Mouse (Mus musculus) gastrocnemius, postnatal 4 days (tissue): ENCODE measurements around the gene Cul5. TPM values are rescaled to one million over a fixed set of nuclear protein-coding genes. Genes with fewer than 3 reads are reported as not detected.

Source experiments
- DNase-seq, 2 experiments: peaks; one replicate each; pipeline ENCODE4 v3.0.0; 2021 to 2022; ENCODE audit warnings: low spot score in 2 of 2, mixed read lengths in 2 of 2
- long read RNA-seq, 2 experiments: library from polyadenylated mRNA; stranded (forward); transcript quantifications; one replicate each; pipeline ENCODE4 v2.0.0; 2021
- total RNA-seq, 2 experiments: library from RNA; stranded (reverse); gene quantifications; 2 replicates each; pipeline ENCODE4 v1.2.3; 2021

Gene Cul5
- 10 to 100 TPM; 43.7 to 46.1 TPM for total RNA-seq
- long read RNA-seq, experiment 1, full-length matches to known transcripts: 30 of 38 reads
- long read RNA-seq, experiment 1, partial matches to known transcripts: 1 of 38 reads
- long read RNA-seq, experiment 1, other reads (novel, unspliced or antisense): 7 of 38 reads
- long read RNA-seq, experiment 2, transcript Cul5-201 (19 exons, 3,585 nt): major isoform, 25 of 38 reads
- long read RNA-seq, experiment 2, partial matches to known transcripts: 1 of 38 reads
- long read RNA-seq, experiment 2, other reads (novel, unspliced or antisense): 12 of 38 reads

DNA sequence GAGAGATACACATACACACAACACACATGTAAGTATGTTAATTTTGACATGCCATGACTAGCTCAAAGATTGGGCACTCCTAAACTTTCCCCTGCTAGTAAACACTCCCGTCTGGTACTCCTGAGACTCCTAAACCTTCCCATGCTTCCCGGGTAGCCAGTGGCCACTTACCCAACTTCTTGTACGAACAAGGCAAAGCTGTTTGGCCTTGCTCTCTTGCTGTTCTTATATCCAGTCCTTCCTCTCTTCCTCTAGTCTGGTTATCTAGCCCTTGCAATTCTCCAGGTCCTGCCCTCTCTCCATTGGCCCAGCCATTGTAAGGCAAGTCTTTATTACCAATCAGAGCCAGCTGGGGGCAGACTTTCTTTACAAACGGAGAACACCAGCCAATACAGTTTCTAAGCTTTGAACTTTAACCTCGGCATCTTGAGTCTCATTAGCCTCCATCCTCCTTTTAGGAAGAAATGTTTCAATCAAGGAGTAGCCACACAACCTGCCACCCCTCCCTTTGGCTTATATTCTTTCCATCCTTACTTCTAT lies at the start of gene Cul5:
TSS of gene Cul5 (minus strand) at position 335 of the 540 bp plus-strand sequence.
- peak in 1 of 2 experiments; percentile 15 for DNase-seq

DNA sequence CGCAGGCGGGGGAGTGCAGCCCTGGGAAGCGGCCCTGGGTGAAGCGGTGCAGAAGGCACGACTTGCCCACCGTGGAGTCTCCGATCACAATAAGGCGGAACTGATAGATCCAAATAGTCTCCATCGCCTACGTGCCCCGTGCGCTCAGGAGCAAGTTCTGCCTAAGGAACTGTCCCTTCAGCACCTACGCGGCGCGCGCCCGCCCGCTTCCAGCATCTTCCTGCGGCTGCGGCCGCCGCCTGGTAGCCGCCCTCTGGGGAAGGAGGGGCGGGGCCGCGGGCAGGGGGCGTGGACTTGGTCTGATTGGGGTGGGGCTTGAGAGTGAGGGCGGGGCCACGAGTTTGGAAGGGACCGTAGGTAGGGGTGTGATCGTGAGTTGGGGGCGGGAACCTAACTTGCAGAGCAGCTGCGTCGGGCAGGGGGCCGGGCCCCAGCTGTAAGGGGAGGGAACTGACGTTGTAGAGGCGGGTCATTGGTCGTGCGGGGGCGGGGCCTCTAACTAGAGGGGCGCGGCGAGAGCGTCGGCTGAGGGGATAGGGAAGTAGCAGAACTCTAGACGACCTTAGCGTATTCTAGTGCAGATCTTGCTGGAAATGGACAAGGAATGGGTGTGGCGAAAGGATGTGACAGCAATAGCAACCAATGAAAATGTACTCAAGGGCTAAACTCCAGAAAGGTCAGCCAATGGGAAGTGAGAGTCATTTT lies 36.3 kb upstream of the Cul5 start, which contains the start of gene Rab39:
TSS of gene Rab39 (minus strand) at position 241 of the 705 bp plus-strand sequence.
- DNase-seq: peak; percentile 50 to 82

DNA sequence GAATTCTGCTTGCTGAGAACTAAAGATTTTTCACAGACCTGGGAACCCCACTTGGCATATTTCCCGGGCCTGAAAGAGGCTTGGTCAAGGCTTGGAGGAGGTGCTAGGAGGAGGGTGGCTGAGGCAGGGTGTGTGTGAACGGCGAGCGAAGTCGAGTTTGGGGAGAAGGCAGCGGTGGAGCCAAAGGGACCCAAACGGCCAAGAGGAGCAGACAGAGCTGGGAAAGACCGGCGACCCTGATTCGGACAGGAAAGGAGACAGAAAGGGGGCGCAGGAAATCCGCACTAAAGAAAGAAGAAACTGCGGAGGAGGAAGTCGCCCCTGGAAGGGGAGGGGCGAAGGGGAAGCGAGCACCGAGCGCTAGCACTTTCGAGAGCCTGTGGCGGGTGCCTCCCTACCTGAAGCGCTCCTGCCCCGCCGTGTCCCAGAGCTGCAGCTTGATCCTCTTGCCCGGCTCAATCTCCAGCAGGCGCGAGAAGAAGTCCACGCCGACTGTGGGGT lies 35.7 kb upstream of the Cul5 start:
- DNase-seq: peak in 1 of 2 experiments; percentile 9

DNA sequence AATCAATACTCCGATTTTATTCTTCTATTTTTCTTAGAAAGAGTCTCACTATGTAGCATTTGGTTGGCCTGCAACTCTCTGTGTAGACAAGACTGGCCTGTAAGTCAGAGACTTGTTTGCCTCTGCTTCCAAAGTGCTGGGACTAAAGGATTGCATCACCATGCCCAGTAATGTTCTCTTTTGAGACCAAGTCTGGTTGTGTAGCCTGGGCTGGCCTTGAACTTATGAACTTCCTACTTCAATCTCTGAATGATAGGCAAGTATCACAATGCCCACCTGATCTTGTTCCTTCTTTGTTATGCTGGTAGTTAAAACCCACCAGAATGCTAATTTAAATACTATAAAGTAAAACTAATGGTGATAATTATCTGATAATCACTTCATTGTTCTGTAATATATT lies 33.2 kb upstream of the Cul5 start:
- no peak for DNase-seq

DNA sequence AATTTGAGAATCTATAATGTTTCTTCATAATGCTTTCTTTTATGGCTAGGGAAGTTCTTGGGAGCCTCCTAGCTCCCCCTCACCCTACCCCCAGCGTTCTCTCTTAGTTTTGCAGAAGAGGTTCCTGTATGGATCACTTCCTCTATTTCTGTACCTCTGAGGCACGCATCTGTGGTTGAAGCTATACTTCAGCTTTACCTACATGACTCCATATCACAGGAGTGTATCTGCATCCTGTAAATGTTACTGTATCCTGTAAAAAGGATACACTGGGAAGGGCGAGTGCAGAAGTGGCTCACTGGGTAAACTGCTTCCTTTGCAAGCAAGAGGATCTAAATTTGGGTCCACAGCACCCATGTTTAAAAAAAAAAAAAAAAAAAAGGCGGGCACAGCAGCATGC lies 30.7 kb upstream of the Cul5 start:
- DNase-seq: no peak

DNA sequence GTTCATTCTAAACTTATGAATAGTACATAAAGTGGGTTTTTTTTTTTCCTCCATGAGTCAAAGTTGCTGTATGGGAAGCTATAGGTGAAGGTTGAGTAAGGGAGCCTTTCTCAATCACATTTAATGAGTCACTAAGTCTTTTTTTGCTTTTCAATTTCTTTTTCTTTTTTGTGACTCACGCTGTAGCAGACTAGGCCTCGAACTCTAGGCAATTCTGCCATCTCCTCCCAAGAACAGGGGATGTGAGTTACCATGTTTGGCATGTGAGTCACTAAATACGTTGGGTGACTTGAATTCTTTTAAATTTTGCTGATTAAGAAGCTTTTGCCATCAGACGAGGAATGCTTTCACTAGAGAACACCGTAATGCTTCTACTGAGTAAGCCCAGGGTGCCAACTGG lies 26.0 kb upstream of the Cul5 start:
- no peak for DNase-seq

DNA sequence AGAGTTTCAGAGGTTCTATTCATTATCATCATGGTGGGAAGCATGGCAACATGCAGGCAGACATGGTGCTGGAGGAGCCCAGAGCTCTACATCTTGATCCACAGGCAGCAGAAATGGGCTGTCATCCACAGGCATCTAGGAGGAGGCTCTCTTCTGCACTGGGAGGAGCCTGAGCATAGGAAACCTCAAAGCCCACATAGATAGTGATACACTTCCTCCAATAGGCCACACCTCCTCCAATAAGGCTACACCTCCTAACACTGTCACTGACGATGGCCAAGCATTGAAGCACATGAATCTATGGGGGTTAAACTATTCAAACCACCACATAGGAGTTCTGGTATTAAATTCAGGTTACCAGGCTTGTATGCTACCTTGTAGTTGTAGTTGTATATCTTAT lies 23.9 kb upstream of the Cul5 start:
- DNase-seq: no peak

DNA sequence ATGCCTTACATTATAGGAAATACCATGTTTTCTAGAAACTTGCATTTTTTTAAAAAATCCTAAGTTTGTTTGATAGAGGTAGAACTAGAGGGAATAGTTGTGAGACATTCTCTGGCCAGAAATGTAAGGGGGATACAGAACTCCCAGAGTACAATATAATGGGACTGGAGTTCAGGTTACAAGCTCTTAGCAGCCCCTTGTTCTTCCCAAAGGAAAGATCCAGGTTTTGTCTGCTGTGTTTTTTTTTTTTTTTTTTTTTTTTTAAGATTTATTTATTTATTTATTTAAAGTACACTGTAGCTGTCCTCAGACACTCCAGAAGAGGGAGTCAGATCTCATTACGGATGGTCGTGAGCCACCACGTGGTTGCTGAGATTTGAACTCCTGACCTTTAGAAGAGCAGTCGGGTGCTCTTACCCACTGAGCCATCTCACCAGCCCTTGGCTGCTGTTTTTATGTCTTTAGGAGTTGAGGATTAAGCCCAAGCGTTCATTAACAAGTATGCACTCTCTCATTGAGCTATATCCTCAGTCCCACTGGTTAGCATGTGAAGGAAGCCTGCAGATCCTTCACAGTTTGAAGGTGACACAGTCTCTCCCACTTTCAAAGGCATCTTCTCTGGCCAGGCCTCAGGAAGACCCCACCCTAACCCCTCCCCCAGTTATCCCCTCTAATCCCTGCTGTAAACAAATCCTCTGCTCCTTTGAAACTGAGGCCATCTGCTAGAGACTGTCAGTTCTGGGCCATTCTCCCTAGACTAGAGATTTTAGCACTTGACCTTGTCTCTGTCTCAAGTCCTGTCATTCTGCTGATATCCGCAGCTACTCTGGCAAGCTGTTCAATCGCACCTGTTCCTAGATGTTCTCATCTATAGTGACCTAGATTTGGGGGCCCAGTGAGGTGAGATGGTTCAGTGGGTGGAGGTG lies 22.2 kb upstream of the Cul5 start:
- no peak for DNase-seq

DNA sequence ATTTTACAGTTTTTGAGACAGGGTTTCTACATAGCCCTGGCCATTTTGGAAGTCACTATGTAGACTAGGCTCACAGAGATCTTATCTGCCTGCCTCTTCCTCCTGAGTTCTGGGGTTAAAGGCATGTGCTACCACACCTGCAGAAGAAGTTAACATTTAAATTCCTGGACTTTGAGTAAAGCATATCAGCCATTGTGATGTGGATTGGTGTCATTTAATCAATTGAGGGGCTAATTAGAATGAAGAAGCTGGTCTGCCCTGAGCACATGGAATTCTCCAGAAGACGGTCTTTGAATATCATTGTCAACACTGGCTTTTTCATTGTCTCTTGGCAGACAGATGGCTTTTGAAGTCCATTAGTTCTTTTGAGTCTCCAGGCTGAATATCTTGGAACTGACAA lies 11.0 kb upstream of the Cul5 start:
- DNase-seq: no peak

DNA sequence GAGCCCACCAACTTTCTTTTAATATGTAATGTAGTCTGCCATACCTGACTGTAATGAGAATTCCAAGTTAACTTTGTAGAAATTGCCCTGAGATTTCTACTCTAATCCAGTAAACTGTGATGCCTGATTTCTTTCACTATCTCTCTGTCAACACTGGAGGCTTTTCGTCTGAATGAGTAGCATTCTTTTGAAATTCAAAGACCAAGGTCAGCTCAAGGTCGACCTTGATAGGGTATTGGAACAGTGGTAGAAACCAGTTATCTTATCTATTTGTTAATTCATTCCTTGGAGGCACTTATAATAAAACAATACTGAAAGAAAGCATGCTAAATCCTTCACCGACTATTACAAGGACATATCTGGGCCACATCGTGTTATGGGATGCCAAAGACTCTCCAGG lies 7.1 kb upstream of the Cul5 start:
- no peak for DNase-seq

DNA sequence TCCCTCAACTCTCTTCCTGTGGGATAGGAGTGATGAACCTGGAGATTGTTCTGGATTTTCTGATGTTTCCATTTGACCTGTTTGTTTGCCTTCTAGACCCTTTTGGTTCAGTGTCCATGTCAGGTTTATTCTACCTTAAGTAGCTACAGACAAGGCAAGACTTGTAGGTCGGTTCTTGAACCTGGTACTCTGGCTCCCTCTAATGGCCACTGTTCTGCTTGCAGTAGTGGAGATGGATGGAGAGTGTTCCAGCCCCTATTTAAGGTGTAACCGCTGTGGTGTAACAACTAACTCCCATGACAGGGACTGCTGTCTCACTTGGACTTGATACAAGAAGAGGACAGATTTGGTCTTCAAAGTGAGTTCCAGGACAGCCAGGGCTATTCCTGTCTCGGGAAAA lies 3.8 kb upstream of the Cul5 start:
- DNase-seq: peak in 1 of 2 experiments; percentile 59

DNA sequence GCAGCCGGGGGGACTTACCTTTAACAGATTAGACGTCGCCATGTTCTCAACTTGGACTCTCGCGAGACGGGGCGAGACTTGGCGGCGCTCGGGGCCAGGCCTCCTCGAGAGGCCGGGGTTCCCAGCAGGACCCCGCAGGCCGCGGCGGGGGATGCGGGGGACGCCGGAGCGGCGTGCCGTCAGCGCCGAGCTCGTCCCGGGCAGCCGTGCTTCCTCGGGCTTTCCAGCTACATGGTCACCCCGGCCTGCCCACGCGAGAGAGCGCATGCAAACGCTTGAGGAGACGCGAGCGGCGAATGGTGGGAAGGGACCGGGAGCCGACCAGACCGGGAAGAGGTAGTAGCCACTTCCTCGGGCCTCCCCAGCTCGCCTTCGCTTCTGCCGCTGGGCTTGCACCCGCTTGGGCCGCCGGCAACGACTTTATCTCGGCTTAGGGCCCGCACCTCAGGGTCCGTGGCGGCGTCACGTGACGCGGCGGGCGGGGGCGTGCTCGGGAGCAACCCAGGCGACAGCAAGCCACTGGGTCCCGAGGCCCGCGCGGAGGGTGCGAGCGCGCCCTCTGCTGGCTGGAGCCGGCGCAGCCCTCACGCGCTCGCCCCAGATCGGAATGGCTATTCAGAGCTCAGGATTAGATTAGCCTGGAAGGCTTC lies 2.7 kb downstream of the Cul5 start:
- peak; percentile 95 to 97 for DNase-seq

DNA sequence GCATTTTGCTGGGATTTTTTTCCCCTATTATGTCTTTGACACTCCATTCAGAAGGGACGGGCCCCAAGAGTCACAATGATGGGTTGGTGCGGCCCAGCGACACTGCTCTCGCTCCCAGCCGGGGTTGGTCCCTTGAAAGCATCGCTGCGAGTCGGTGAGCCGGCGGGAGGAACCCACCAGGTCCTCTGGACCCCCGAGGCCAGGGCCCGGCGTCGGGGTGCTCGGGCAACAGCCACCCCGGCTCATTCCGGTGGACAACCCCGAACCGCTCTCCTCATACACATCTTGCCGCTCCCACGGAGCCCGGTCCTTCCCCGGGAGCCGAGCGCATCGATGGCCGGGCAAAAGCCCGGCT lies 3.2 kb downstream of the Cul5 start:
- DNase-seq: no peak

DNA sequence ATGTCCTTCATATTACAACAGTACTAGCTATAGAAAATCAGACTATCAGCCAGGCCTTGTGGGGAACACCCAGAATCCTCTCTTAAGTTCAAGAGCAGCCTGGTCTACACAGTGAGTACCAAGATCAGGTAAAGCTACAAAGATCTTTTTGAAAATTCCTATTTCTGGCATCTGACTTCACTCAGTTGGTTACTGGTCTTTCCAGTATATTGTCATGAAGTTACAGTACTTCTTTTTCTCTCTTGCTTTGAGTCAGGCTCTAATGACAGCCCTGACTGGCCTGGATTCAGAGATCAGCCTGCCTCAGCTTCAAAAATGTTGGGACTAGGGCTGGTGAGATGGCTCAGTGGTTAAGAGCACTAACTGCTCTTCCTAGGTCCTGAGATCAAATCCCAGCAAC lies 4.4 kb downstream of the Cul5 start:
- no peak for DNase-seq

DNA sequence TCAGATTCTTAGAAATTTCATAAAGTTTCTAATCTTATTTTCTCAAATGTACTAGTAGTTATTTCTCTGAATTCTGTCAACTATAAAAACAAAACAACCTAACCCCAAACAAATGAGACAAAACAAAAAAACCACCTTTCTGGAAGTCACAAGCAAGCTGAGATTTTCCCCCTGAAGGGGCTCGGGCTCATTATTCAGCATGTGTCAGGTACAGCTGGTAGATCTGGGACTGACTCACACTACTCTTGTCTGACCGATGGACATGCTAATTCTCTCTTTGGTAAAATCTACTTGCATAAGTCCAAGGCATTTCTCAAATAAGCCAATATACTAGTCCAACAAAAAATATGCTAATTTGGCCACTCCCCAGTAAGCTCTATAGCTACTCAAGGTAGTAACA lies 5.0 kb downstream of the Cul5 start:
- no peak for DNase-seq

DNA sequence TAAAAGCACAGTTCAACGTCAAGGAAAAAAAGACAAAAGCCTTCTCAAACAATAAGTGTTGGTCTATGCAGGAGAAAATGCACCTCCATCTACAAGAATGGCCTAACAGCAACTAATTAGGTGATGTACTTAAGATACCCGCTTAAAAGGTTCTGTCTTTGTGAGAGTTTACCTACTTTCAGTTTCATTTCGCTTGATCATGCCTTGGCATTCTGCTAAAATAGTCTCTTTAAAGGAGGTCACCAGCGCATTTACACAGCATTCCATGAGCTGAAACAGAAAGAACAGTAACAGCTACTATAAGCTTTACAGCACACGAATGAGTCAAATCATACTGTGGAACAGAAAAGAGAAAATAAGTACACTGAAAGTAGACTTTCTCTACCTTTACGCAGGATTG lies 35.0 kb downstream of the Cul5 start:
- no peak for DNase-seq

DNA sequence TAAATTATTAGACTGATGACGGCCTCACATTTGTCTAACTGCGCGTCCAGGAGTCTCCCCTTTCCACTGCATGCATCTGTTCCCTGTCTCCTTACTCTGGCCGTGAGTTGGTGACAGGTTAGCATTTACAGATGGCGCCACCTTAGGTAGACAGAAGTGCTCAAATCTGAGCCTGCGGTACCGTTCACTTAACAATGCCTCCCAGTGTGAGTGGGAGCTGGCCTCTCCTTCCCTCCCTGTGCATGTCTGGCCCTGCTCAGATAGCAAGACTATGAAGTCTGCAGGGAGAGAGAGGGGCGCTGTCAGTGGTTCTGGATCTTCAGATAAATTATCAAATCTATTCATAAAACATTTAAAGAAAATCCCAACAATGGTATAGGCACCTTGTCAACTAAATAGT lies 54.6 kb downstream of the Cul5 start:
- DNase-seq: no peak

DNA sequence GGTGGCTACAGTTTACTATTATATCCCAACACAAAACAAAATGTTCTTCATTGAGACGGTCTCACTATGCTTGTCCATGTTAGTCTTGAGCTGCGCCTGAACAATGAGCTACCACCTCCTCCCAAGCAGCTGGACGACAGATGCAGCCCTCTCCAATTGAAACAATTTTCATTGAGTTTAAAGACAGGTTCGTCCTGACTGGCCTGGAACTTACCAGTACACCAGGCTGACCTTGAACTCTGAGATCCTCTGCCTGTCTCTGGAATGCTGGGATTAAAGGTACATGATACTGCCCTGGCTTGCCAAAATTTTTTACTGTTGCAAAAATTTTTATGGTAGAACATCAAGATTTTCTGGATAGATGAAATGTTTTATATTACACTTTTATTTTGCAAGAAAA lies 55.5 kb downstream of the Cul5 start:
- no peak for DNase-seq

DNA sequence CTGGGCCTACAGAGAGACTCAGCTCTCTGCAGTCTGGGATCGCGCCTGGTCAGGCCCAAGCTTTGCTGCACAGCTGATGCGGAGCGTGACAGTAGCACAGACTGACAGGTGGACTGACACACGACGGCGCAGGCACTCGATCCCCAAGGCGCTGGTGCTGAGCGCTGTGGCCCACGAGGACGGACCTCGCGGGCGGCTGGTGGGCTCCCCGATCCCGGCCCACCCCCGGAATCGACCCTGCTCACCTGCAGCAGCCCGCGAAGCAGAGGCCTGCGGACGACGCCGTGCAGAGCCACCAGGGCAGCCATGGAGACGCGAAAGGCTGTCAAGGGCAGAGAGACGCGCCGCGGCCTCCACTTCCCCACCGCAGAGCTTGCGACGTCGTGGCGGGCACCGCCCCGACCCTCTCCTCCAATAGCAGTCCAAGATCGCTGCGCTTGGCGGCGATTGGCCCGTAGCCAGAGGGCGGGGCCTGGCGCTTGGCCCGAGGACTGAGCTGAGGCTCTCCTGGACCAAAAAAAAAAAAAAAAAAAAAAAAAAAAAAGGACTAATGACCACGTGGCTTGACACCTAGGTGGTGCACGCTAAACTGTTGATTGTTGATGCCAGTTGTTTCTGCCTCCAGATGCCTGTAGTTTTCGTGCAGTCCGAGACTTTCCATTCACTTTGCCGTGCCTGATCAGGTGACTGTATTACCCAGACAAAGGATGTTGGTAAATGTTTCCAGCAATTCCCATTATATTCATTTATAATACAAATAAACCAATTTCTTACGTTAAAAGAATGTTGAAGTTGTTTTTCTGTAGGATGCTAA lies 59.6 kb downstream of the Cul5 start, which contains the start of gene Acat1:
TSS of gene Acat1 (minus strand) at position 415 of the 814 bp plus-strand sequence.
- peak; percentile 96 to 97 for DNase-seq
